Comparison of ENCODE assay signal across 24 mouse cellular contexts in genomic region chr7:24629672-24630071, GRCm38 (mm10). TPM values are rescaled to one million over a fixed set of nuclear protein-coding genes. Genes with fewer than 3 reads are reported as not detected.
DNase-seq lines count a peak whose midpoint lies in the region; ATAC-seq and TF ChIP-seq lines count a peak whose summit lies in the region.
"Had no signal": no experiment of that assay in that cellular context is flagged by ENCODE, and none has a peak within 500 bp of the region (broad histone marks: within the 10 kb centered on the region; RNA-seq: fewer than 3 reads in every experiment).

No protein-coding gene starts in this region.

- H3K27me3 ChIP-seq in liver, embryonic 12.5 days (replicated peaks): no peaks in the 10 kb centered on the region
- H3K27me3 ChIP-seq in liver, postnatal 0 days (ENCODE audit: insufficient read depth, low read length): no peaks in the 10 kb centered on the region
- H3K27me3 ChIP-seq in limb, embryonic 15.5 days: no peaks in the 10 kb centered on the region

- no peak overlapping the region for H3K27ac ChIP-seq in liver, embryonic 12.5 days
- no peak overlapping the region for H3K27ac ChIP-seq in liver, postnatal 0 days (ENCODE audit: low read depth)
- peak overlapping the region; percentile 38; the same call in 1 of the 2 replicates for H3K27ac ChIP-seq in limb, embryonic 15.5 days
- H3K27ac ChIP-seq: forebrain, embryonic 12.5 days; hindbrain, postnatal 0 days; limb, embryonic 12.5 days; midbrain, embryonic 13.5 days had no signal

- ATAC-seq in liver, embryonic 12.5 days: no peak
- ATAC-seq in liver, postnatal 0 days: no peak
- ATAC-seq in limb, embryonic 15.5 days (ENCODE audit: insufficient number of reproducible peaks, low FRiP score, low TSS enrichment, low read depth): no peak

- no peak for TF ChIP-seq CTCF in liver, postnatal 0 days (IDR thresholded peaks at IDR 0.05; ENCODE audit: low read depth)

- no peaks in the 10 kb centered on the region for H3K36me3 ChIP-seq in liver, embryonic 12.5 days
- H3K36me3 ChIP-seq in liver, postnatal 0 days (replicated peaks; ENCODE audit: insufficient read depth, low read length): 0 out of 2 replicates have a peak, but pooled peaks cover 9% of the 10 kb centered on the region
- no peaks in the 10 kb centered on the region for H3K36me3 ChIP-seq in limb, embryonic 15.5 days
- H3K36me3 ChIP-seq: forebrain, embryonic 12.5 days; heart, embryonic 15.5 days; hindbrain, embryonic 10.5 days; limb, embryonic 12.5 days; midbrain, embryonic 13.5 days had no signal

- H3K4me3 ChIP-seq in liver, embryonic 12.5 days: no peak overlapping the region
- H3K4me3 ChIP-seq in liver, postnatal 0 days (ENCODE audit: low read depth, low read length): no peak overlapping the region
- no peak overlapping the region for H3K4me3 ChIP-seq in limb, embryonic 15.5 days

- no peak overlapping the region for H3K9ac ChIP-seq in liver, embryonic 12.5 days
- no peak overlapping the region for H3K9ac ChIP-seq in liver, postnatal 0 days (replicated peaks)
- no peak overlapping the region for H3K9ac ChIP-seq in limb, embryonic 15.5 days

- H3K4me1 ChIP-seq in liver, embryonic 12.5 days: peaks cover 9% of the 10 kb centered on the region
- peaks cover 6% of the 10 kb centered on the region for H3K4me1 ChIP-seq in liver, postnatal 0 days (ENCODE audit: insufficient read depth)
- peaks cover 9% of the 10 kb centered on the region; the same call in 1 of the 2 replicates for H3K4me1 ChIP-seq in limb, embryonic 15.5 days

- TF ChIP-seq EP300 in liver, postnatal 0 days (IDR thresholded peaks at IDR 0.05; ENCODE audit: low read depth): no peak

- H3K4me2 ChIP-seq in liver, embryonic 12.5 days: 0 out of 2 replicates have a peak overlapping the region, but pooled peaks have one; percentile 70
- H3K4me2 ChIP-seq in liver, postnatal 0 days (ENCODE audit: low read depth, low read length): no peak overlapping the region
- no peak overlapping the region for H3K4me2 ChIP-seq in limb, embryonic 15.5 days

- WGBS in liver, embryonic 12.5 days (ENCODE audit: insufficient replicate concordance): 55% methylated on average over 4 of the region's 4 CpGs
- 59% methylated on average over 4 of the region's 4 CpGs for WGBS in liver, postnatal 0 days (ENCODE audit: insufficient replicate concordance)
- 69% methylated on average over 4 of the region's 4 CpGs for WGBS in limb, embryonic 15.5 days

- peak; percentile 71 for DNase-seq in adrenal gland, adult 2 months
- DNase-seq in adrenal gland, postnatal 4 days (ENCODE audit: low spot score in 2 of 2): no peak
- no peak for DNase-seq in liver, postnatal 0 days
- peak; percentile 61 for DNase-seq in adrenal gland, postnatal 14 days
- DNase-seq in spleen, adult 12 weeks (ENCODE audit: low spot score): no peak
- no peak for DNase-seq in natural killer cell, adult 2 months (ENCODE audit: low spot score in 2 of 2)

- no peaks in the 10 kb centered on the region for H3K9me3 ChIP-seq in liver, embryonic 12.5 days (replicated peaks)
- no peaks in the 10 kb centered on the region for H3K9me3 ChIP-seq in liver, postnatal 0 days (ENCODE audit: low read length)
- no peaks in the 10 kb centered on the region for H3K9me3 ChIP-seq in limb, embryonic 15.5 days
- H3K9me3 ChIP-seq: forebrain, embryonic 12.5 days; G1E; heart, embryonic 15.5 days; midbrain, embryonic 13.5 days had no signal

RNA-seq across cellular contexts. Expression of gene Lypd3, which starts 6.7 kb away (rescaled TPM):
- under 1 TPM; 0.79 to 0.84 TPM for total RNA-seq in adrenal gland, adult 2 months (2021)
- polyA plus RNA-seq in adrenal gland, adult 2 months (2012; rRNA removed): 1.9 TPM in 2 replicates
- 1 to 10 TPM in 1 of 2 experiments, under 1 TPM in 1; 0.70 to 1.5 TPM for total RNA-seq in adrenal gland, postnatal 4 days (2021)
- not detected in 2 replicates for polyA plus RNA-seq in liver, embryonic 12.5 days (2016; fragmentation: Nextera tagmentation; extraction: Ambion mirVana)
- polyA plus RNA-seq in liver, postnatal 0 days (2015; fragmentation: Nextera tagmentation; extraction: Ambion mirVana): not detected in 2 replicates
- 0.38 and 0.59 TPM in 2 replicates for total RNA-seq in adrenal gland, postnatal 14 days (2021)
- polyA plus RNA-seq in limb, embryonic 15.5 days (2015; fragmentation: Nextera tagmentation; extraction: Ambion mirVana): 125 and 128 TPM in 2 replicates
- total RNA-seq: G1E; gastrocnemius, adult 2 months; heart, adult 18-20 months had no signal
- polyA plus RNA-seq: activated CD4-positive, CD25-positive, alpha-beta regulatory T cell, adult 4 months; CD4-positive, CD25-positive, alpha-beta regulatory T cell, adult 4 months; G1E; midbrain, embryonic 13.5 days had no signal

RNA-seq across cellular contexts. Expression of gene Phldb3, which starts 19.1 kb away (rescaled TPM):
- 1 to 10 TPM; 3.5 to 8.5 TPM for total RNA-seq in adrenal gland, adult 2 months (2021)
- 3.9 and 4.4 TPM in 2 replicates for polyA plus RNA-seq in adrenal gland, adult 2 months (2012; rRNA removed)
- total RNA-seq in adrenal gland, postnatal 4 days (2021): 1 to 10 TPM; 6.5 to 6.9 TPM
- 0.08 and 0.22 TPM in 2 replicates for polyA plus RNA-seq in liver, embryonic 12.5 days (2016; fragmentation: Nextera tagmentation; extraction: Ambion mirVana)
- polyA plus RNA-seq in liver, postnatal 0 days (2015; fragmentation: Nextera tagmentation; extraction: Ambion mirVana): 0.12 and 0.25 TPM in 2 replicates
- 3.2 and 4.3 TPM in 2 replicates for total RNA-seq in adrenal gland, postnatal 14 days (2021)
- 1.4 and 1.7 TPM in 2 replicates for polyA plus RNA-seq in limb, embryonic 15.5 days (2015; fragmentation: Nextera tagmentation; extraction: Ambion mirVana)
- polyA plus RNA-seq: forebrain, embryonic 12.5 days; hindbrain, embryonic 10.5 days; hindbrain, postnatal 0 days; midbrain, embryonic 13.5 days; neural tube, embryonic 14.5 days had no signal

RNA-seq across cellular contexts. Expression of gene Zfp575, which starts 42.2 kb away (rescaled TPM):
- under 1 TPM; 0.29 to 0.45 TPM for total RNA-seq in adrenal gland, adult 2 months (2021)
- polyA plus RNA-seq in adrenal gland, adult 2 months (2012; rRNA removed): 0.36 and 0.62 TPM in 2 replicates
- total RNA-seq in adrenal gland, postnatal 4 days (2021): 1 to 10 TPM; 1.8 to 2.0 TPM
- 0.41 and 0.57 TPM in 2 replicates for polyA plus RNA-seq in liver, embryonic 12.5 days (2016; fragmentation: Nextera tagmentation; extraction: Ambion mirVana)
- polyA plus RNA-seq in liver, postnatal 0 days (2015; fragmentation: Nextera tagmentation; extraction: Ambion mirVana): 0.13 and 0.15 TPM in 2 replicates
- total RNA-seq in adrenal gland, postnatal 14 days (2021): 0.48 and 0.94 TPM in 2 replicates
- 5.2 and 6.4 TPM in 2 replicates for polyA plus RNA-seq in limb, embryonic 15.5 days (2015; fragmentation: Nextera tagmentation; extraction: Ambion mirVana)
- polyA plus RNA-seq: G1E had no signal

RNA-seq across cellular contexts. Expression of gene Ethe1, which starts 42.3 kb away (rescaled TPM):
- total RNA-seq in adrenal gland, adult 2 months (2021): 10 to 100 TPM; 34.8 to 37.5 TPM
- polyA plus RNA-seq in adrenal gland, adult 2 months (2012; rRNA removed): 32.1 and 33.8 TPM in 2 replicates
- 10 to 100 TPM; 17.7 to 20.4 TPM for total RNA-seq in adrenal gland, postnatal 4 days (2021)
- polyA plus RNA-seq in liver, embryonic 12.5 days (2016; fragmentation: Nextera tagmentation; extraction: Ambion mirVana): 15.1 and 17.0 TPM in 2 replicates
- polyA plus RNA-seq in liver, postnatal 0 days (2015; fragmentation: Nextera tagmentation; extraction: Ambion mirVana): 39.7 and 40.9 TPM in 2 replicates
- 21.3 and 24.9 TPM in 2 replicates for total RNA-seq in adrenal gland, postnatal 14 days (2021)
- 28.0 and 28.7 TPM in 2 replicates for polyA plus RNA-seq in limb, embryonic 15.5 days (2015; fragmentation: Nextera tagmentation; extraction: Ambion mirVana)

RNA-seq across cellular contexts. Expression of gene Tex101, which starts 46.8 kb away (rescaled TPM):
- total RNA-seq in adrenal gland, adult 2 months (2021): not detected
- polyA plus RNA-seq in adrenal gland, adult 2 months (2012; rRNA removed): not detected in 2 replicates
- not detected for total RNA-seq in adrenal gland, postnatal 4 days (2021)
- polyA plus RNA-seq in liver, embryonic 12.5 days (2016; fragmentation: Nextera tagmentation; extraction: Ambion mirVana): not detected in 2 replicates
- polyA plus RNA-seq in liver, postnatal 0 days (2015; fragmentation: Nextera tagmentation; extraction: Ambion mirVana): not detected in 2 replicates
- not detected in 2 replicates for total RNA-seq in adrenal gland, postnatal 14 days (2021)
- polyA plus RNA-seq in limb, embryonic 15.5 days (2015; fragmentation: Nextera tagmentation; extraction: Ambion mirVana): not detected in 2 replicates
- total RNA-seq: gastrocnemius, adult 2 months; heart, adult 18-20 months; hindbrain, postnatal 0 days; layer of hippocampus, postnatal 10 days had no signal
- polyA plus RNA-seq: activated CD4-positive, CD25-positive, alpha-beta regulatory T cell, adult 4 months; brain, embryonic 14.5 days; CD4-positive, CD25-positive, alpha-beta regulatory T cell, adult 4 months; forebrain, embryonic 12.5 days; G1E; heart, embryonic 15.5 days; hindbrain, embryonic 10.5 days; hindbrain, postnatal 0 days; limb, embryonic 12.5 days; lung, embryonic 16.5 days; neural tube, embryonic 14.5 days; urinary bladder, adult 2 months had no signal

Comparison
In these comparisons a context has a peak if more than half of its experiments do, and no peak if none do; other contexts are left out.
1. DNase-seq: peak in adrenal gland, adult 2 months (single experiment) and adrenal gland, postnatal 14 days (single experiment); none in adrenal gland, postnatal 4 days (0 of 2), liver, postnatal 0 days (single experiment), spleen, adult 12 weeks (single experiment) and natural killer cell, adult 2 months (0 of 2).
2. RNA of gene Lypd3, which starts 6.7 kb away (polyA plus RNA-seq): 125 to 128 TPM in limb, embryonic 15.5 days; 1.9 TPM in adrenal gland, adult 2 months, not detected in liver, embryonic 12.5 days and not detected in liver, postnatal 0 days; every median in the first group is over 10 times any median in the second.